Mouse (Mus musculus) heart, embryonic 14.5 days (tissue): ENCODE results near the gene Fos. TPM values are rescaled to one million over a fixed set of nuclear protein-coding genes. Genes with fewer than 3 reads are reported as not detected.
"Not testable (repeated sequence)": the region's sequence is repeated elsewhere in the genome, so short reads cannot be mapped to it uniquely, and the experiment has no call there.

ENCODE experiments used
- ATAC-seq: fragments of 200-750 bp; cut with Nextera tagmentation; 2 replicates; pipeline ENCODE4 v1.8.0; 2017; ENCODE audit warnings: low read depth, moderate TSS enrichment; ENCODE audit not compliant: insufficient number of reproducible peaks, insufficient read depth, low FRiP score
- H3K27ac ChIP-seq, 2 experiments: fragments of 200-500 bp in 1 of 2; fragments of 300-500 bp in 1 of 2; sonication (generic) in 1 of 2; replicated peaks in 1 of 2; 2 replicates each; pipeline ENCODE4 v1.5.1; 2012 to 2014; ENCODE audit warnings: low read depth in 2 of 2, low read length in 2 of 2, control low read depth in 1 of 2, mild to moderate bottlenecking in 1 of 2, mixed read lengths in 1 of 2; ENCODE audit not compliant: control insufficient read depth in 1 of 2, insufficient read depth in 1 of 2
- H3K27me3 ChIP-seq: fragments of 300-500 bp; sonication (generic); 2 replicates; pipeline ENCODE4 v1.6.1; 2014; ENCODE audit warnings: mild to moderate bottlenecking, low read length, control low read depth; ENCODE audit not compliant: control insufficient read depth, insufficient read depth
- H3K36me3 ChIP-seq: fragments of 300-500 bp; sonication (generic); 2 replicates; pipeline ENCODE4 v1.6.1; 2014; ENCODE audit warnings: mild to moderate bottlenecking, control low read depth, low read length, mixed read lengths; ENCODE audit not compliant: control insufficient read depth, insufficient read depth
- H3K4me1 ChIP-seq, 2 experiments: fragments of 200-500 bp in 1 of 2; fragments of 300-500 bp in 1 of 2; sonication (generic) in 1 of 2; 2 replicates each; pipeline ENCODE4 v1.6.1; 2012 to 2014; ENCODE audit warnings: low read length in 2 of 2, control low read depth in 1 of 2, mixed read lengths in 1 of 2; ENCODE audit not compliant: control insufficient read depth in 2 of 2, insufficient read depth in 2 of 2
- H3K4me2 ChIP-seq: fragments of 300-500 bp; sonication (generic); 2 replicates; pipeline ENCODE4 v1.6.1; 2014; ENCODE audit warnings: mild to moderate bottlenecking, low read length
- H3K4me3 ChIP-seq, 2 experiments: fragments of 200-500 bp in 1 of 2; fragments of 300-500 bp in 1 of 2; sonication (generic) in 1 of 2; 2 replicates each; pipeline ENCODE4 v1.5.1; 2012 to 2014; ENCODE audit warnings: low read length in 2 of 2, mild to moderate bottlenecking in 2 of 2, control low read depth in 1 of 2, low read depth in 1 of 2, moderate library complexity in 1 of 2; ENCODE audit not compliant: control insufficient read depth in 1 of 2, insufficient read depth in 1 of 2
- H3K9ac ChIP-seq: fragments of 300-500 bp; sonication (generic); 2 replicates; pipeline ENCODE4 v1.6.1; 2014; ENCODE audit warnings: mild to moderate bottlenecking, low read length
- H3K9me3 ChIP-seq: fragments of 300-500 bp; sonication (generic); 2 replicates; pipeline ENCODE4 v1.6.1; 2016; ENCODE audit warnings: low read length, control low read depth; ENCODE audit not compliant: control insufficient read depth
- WGBS: fragments of 180-500 bp; shearing (Covaris S2); extraction: QIAGEN DNeasy Blood & Tissue Kit; methylation state at CpG from one replicate; pipeline ENCODE4 v1.1.7; 2014; 5-methylcytosine and 5-hydroxymethylcytosine counted together
- polyA plus RNA-seq: library from polyadenylated mRNA; unstranded; fragments of >200 nt; fragmentation: Nextera tagmentation; extraction: Ambion mirVana; gene quantifications from 2 replicates; pipeline ENCODE4 v1.2.1, GENCODE M21; 2014

Gene Fos
- polyA plus RNA-seq, 1 experiment from 2014 or later: 3.8 TPM

DNA sequence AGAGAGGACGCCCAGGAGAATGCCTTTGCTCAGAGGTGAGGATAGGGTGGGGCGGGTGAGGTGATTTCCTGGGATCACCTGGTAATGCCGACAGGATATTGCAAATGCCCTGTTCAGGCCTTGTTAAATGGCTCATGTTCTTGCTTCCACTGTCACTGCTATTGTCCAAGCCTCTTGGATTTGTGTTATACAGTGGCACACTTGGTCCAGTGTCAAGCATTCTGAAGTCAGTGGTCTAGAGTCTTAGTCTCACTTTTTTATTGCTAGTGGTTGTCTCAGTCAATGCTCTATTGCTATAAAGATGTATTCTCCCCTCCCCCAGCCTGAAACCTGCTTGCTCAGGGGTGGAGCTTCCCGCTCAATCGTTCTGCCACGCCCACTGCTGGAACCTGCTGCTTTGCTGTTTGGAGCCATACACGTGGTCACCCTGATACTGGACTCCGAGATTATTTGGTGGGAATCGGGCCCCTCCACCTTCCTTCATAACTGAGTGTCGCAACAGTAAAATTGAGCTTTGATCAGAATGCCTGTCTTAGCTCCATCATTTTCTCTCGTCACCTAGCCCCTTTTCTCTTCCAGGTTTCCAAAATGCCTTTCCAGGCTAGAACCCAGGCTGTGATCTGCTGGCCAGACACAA is 51.3 kb downstream of the Fos start:
- not testable (repeated sequence) for ATAC-seq, H3K9me3 ChIP-seq, H3K9ac ChIP-seq, H3K4me3 ChIP-seq, H3K27me3 ChIP-seq, H3K27ac ChIP-seq, H3K4me2 ChIP-seq, H3K4me1 ChIP-seq, H3K36me3 ChIP-seq
- WGBS: 67% methylated on average over 11 of the region's 11 CpGs

Other genes with a start within 250 kb of the Fos start
- 6.2 and 7.6 TPM in 2 replicates for gene Mlh3, start 203.3 kb upstream of the Fos start, polyA plus RNA-seq
- gene Acyp1, start 185.5 kb upstream of the Fos start, polyA plus RNA-seq: 70.0 and 79.7 TPM in 2 replicates
- gene Zc2hc1c, start 185.3 kb upstream of the Fos start, polyA plus RNA-seq: 0.93 and 1.1 TPM in 2 replicates
- gene Nek9, start 134.5 kb upstream of the Fos start, polyA plus RNA-seq: 16.8 and 17.3 TPM in 2 replicates
- gene Tmed10, start 99.0 kb upstream of the Fos start, polyA plus RNA-seq: 281 and 320 TPM in 2 replicates
- 0.58 and 0.61 TPM in 2 replicates for gene Jdp2, start 125.1 kb downstream of the Fos start, polyA plus RNA-seq
- 4.5 and 5.0 TPM in 2 replicates for gene Batf, start 212.8 kb downstream of the Fos start, polyA plus RNA-seq